Mouse (Mus musculus) CH12.LX (cell line): ENCODE results near the gene Capn13. TPM values are rescaled to one million over a fixed set of nuclear protein-coding genes. Genes with fewer than 3 reads are reported as not detected.

Experiments used
- DNase-seq: peaks from one replicate; pipeline ENCODE4 v3.0.0-alpha.2; 2013; ENCODE audit errors: extremely low read depth
- H3K27ac ChIP-seq: 2 replicates; pipeline ENCODE4 v1.5.1; 2012; ENCODE audit warnings: low read depth, mild to moderate bottlenecking, control low read depth, moderate library complexity; ENCODE audit not compliant: insufficient read depth
- H3K27me3 ChIP-seq: replicated peaks from 2 replicates; pipeline ENCODE3; 2012; ENCODE audit warnings: inconsistent platforms
- H3K36me3 ChIP-seq, 2 experiments: replicated peaks in 1 of 2; 2 replicates each; pipeline versions ENCODE3 to v1.6.1; 2012; ENCODE audit warnings: inconsistent platforms in 1 of 2, low read length in 1 of 2, mild to moderate bottlenecking in 1 of 2, mixed read lengths in 1 of 2, moderate library complexity in 1 of 2; ENCODE audit not compliant: control insufficient read depth in 1 of 2, insufficient read depth in 1 of 2
- H3K4me1 ChIP-seq, 2 experiments: 2 replicates each; pipeline ENCODE4 v1.6.1; 2012; ENCODE audit warnings: inconsistent platforms in 1 of 2, moderate library complexity in 1 of 2; ENCODE audit not compliant: insufficient read depth in 2 of 2, control insufficient read depth in 1 of 2
- H3K4me2 ChIP-seq: 2 replicates; pipeline ENCODE4 v1.6.1; 2012; ENCODE audit warnings: low read depth, mild to moderate bottlenecking, control low read depth; ENCODE audit not compliant: poor library complexity, insufficient read depth, severe bottlenecking
- H3K4me3 ChIP-seq, 3 experiments: fragments of 150-350 bp in 1 of 3; sonication (generic) in 1 of 3; replicated peaks in 1 of 3; 2 replicates each; pipeline versions ENCODE3 to v1.5.1; 2011 to 2012; ENCODE audit warnings: low read depth in 2 of 3, low read length in 2 of 3, mild to moderate bottlenecking in 2 of 3, moderate library complexity in 2 of 3, control low read depth in 1 of 3, improper control_type of control experiment in 1 of 3, inconsistent platforms in 1 of 3, mixed read lengths in 1 of 3; ENCODE audit not compliant: poor library complexity in 1 of 3
- H3K79me2 ChIP-seq: replicated peaks from 2 replicates; pipeline ENCODE4 v1.6.1; 2012; ENCODE audit warnings: mild to moderate bottlenecking, moderate library complexity; ENCODE audit not compliant: control insufficient read depth, poor library complexity, insufficient read depth, severe bottlenecking; ENCODE audit errors: extremely low read depth
- H3K9ac ChIP-seq: 2 replicates; pipeline ENCODE4 v1.6.1; 2012; ENCODE audit warnings: low read depth, mild to moderate bottlenecking, control low read depth, moderate library complexity; ENCODE audit not compliant: insufficient read depth
- H3K9me3 ChIP-seq: replicated peaks from 2 replicates; pipeline ENCODE3; 2012; ENCODE audit warnings: low read length, inconsistent platforms, mixed read lengths
- E2F4 ChIP-seq: IDR thresholded peaks from 2 replicates; pipeline ENCODE4 v1.6.1; 2011; ENCODE audit warnings: low read depth, low read length, improper control_type of control experiment; ENCODE audit not compliant: insufficient replicate concordance
- ELF1 ChIP-seq: IDR thresholded peaks from 2 replicates; pipeline ENCODE4 v1.6.1; 2014; ENCODE audit warnings: low read depth, mild to moderate bottlenecking, inconsistent platforms, low read length, improper control_type of control experiment
- EP300 ChIP-seq: IDR thresholded peaks from 2 replicates; pipeline ENCODE4 v1.6.1; 2011; ENCODE audit warnings: low read length, improper control_type of control experiment
- IRF4 ChIP-seq: IDR thresholded peaks from 2 replicates; pipeline ENCODE4 v1.6.1; 2014; ENCODE audit warnings: low read depth, mild to moderate bottlenecking, inconsistent platforms, low read length, improper control_type of control experiment
- JUND ChIP-seq: conservative IDR thresholded peaks from 2 replicates; pipeline ENCODE4 v1.6.1; 2011; ENCODE audit warnings: low read depth, low read length, improper control_type of control experiment
- KAT2A ChIP-seq: IDR thresholded peaks from 2 replicates; pipeline ENCODE4 v1.6.1; 2012; ENCODE audit warnings: low read length, improper control_type of control experiment, inconsistent platforms; ENCODE audit not compliant: insufficient replicate concordance
- MXI1 ChIP-seq: IDR thresholded peaks from 2 replicates; pipeline ENCODE4 v1.6.1; 2011; ENCODE audit warnings: mild to moderate bottlenecking, low read depth, low read length, improper control_type of control experiment
- MYC ChIP-seq: IDR thresholded peaks from 2 replicates; pipeline ENCODE4 v1.6.1; 2011; ENCODE audit warnings: low read depth, mild to moderate bottlenecking, improper control_type of control experiment, low read length
- PAX5 ChIP-seq: IDR thresholded peaks from 2 replicates; pipeline ENCODE4 v1.6.1; 2012; ENCODE audit warnings: low read length, inconsistent platforms, mixed read lengths
- POLR2AphosphoS2 ChIP-seq: IDR thresholded peaks from 2 replicates; pipeline ENCODE4 v1.6.1; 2011; ENCODE audit warnings: low read depth, low read length, improper control_type of control experiment
- RAD21 ChIP-seq: IDR thresholded peaks from 2 replicates; pipeline ENCODE4 v1.6.1; 2011; ENCODE audit warnings: low read depth, mild to moderate bottlenecking, low read length, improper control_type of control experiment, moderate library complexity
- RCOR1 ChIP-seq: conservative IDR thresholded peaks from 2 replicates; pipeline ENCODE4 v1.6.1; 2012; ENCODE audit warnings: low read depth, mild to moderate bottlenecking, inconsistent platforms, low read length, improper control_type of control experiment
- TBP ChIP-seq: conservative IDR thresholded peaks from 2 replicates; pipeline ENCODE4 v1.6.1; 2011; ENCODE audit warnings: low read depth, low read length, improper control_type of control experiment
- TCF12 ChIP-seq: IDR thresholded peaks from 2 replicates; pipeline ENCODE4 v1.6.1; 2014; ENCODE audit warnings: low read depth, mild to moderate bottlenecking, inconsistent platforms, low read length, improper control_type of control experiment
- UBTF ChIP-seq: IDR thresholded peaks from 2 replicates; pipeline ENCODE4 v1.6.1; 2012; ENCODE audit warnings: low read depth, mild to moderate bottlenecking, inconsistent platforms, low read length, improper control_type of control experiment, moderate library complexity
- ZC3H11A ChIP-seq: IDR thresholded peaks from 2 replicates; pipeline ENCODE4 v1.6.1; 2012; ENCODE audit warnings: low read depth, mild to moderate bottlenecking, inconsistent platforms, low read length, improper control_type of control experiment
- dilution Hi-C: fragments of 300-500 bp; cut with MboI; formaldehyde crosslinking; loops from 2 replicates; pipeline ENCODE4 v1.14.3; 2020; ENCODE audit warnings: low sequenced_read_pairs; ENCODE audit not compliant: extremely low pct_unique_long_range_greater_than_20kb, extremely low pct_ligation_motif_present
- in situ Hi-C: fragments of 300-500 bp; cut with MboI; formaldehyde crosslinking; loops from 3 replicates; pipeline ENCODE4 v1.14.3; 2019; ENCODE audit warnings: low sequenced_read_pairs, low pct_ligation_motif_present, low pct_unique_long_range_greater_than_20kb, mixed read lengths
- polyA plus RNA-seq: library from polyadenylated mRNA; unstranded; fragments of >175 nt; gene quantifications from 2 replicates; pipeline ENCODE4 v1.2.1, GENCODE M21; 2012; ENCODE audit warnings: low read depth; ENCODE audit not compliant: insufficient read length
- total RNA-seq, 2 experiments: library from RNA; depleted of rRNA; stranded (reverse); fragments of 300-350 nt in 1 of 2; fragments of >200 nt in 1 of 2; gene quantifications; 2 replicates each; pipeline ENCODE4 v1.2.3; 2012 to 2014

The Capn13 gene
- total and polyA plus RNA-seq, 3 experiments, result not detected

GRCm38 (mm10) chr17:73440798-73441197 is 40.1 kb upstream of the Capn13 start (continued):
- TF ChIP-seq RAD21, result no peak
- no peak for TF ChIP-seq PAX5
- TF ChIP-seq KAT2A, result no peak
- peak; percentile 99 for TF ChIP-seq EP300

GRCm38 (mm10) chr17:73432564-73433006 is 31.9 kb upstream of the Capn13 start:
- H3K9me3 ChIP-seq, result no peaks in the 10 kb centered on the region
- no peaks in the 10 kb centered on the region for H3K79me2 ChIP-seq
- DNase-seq, result no peak
- H3K9ac ChIP-seq, result no peak overlapping the region
- no peak overlapping the region for H3K27ac ChIP-seq
- H3K27me3 ChIP-seq, result no peaks in the 10 kb centered on the region
- H3K4me2 ChIP-seq, result no peak overlapping the region
- H3K4me1 ChIP-seq, result no peaks in the 10 kb centered on the region
- no peaks in the 10 kb centered on the region for H3K36me3 ChIP-seq
- dilution Hi-C loops, result no loop called here
- no peak for TF ChIP-seq UBTF
- TF ChIP-seq IRF4, result no peak
- TF ChIP-seq RAD21, result no peak
- no peak for TF ChIP-seq MXI1
- in situ Hi-C loops, result no loop called here
- no peak overlapping the region for H3K4me3 ChIP-seq

- Histone ChIP-seq H3K27me3 (no peaks in the 10 kb centered on the region), H3K4me2 (no peak overlapping the region), H3K9ac (no peak overlapping the region), H3K4me3 (no peak overlapping the region), H3K9me3 (no peaks in the 10 kb centered on the region), H3K36me3 (no peaks in the 10 kb centered on the region), H3K27ac (no peak overlapping the region), H3K79me2 (no peaks in the 10 kb centered on the region), H3K4me1 (no peaks in the 10 kb centered on the region)
- in situ Hi-C loops (no loop called here), dilution Hi-C loops (no loop called here)
- no peak for DNase-seq
- no peak for TF ChIP-seq POLR2AphosphoS2
- TF ChIP-seq MYC, result no peak
- TF ChIP-seq JUND, result no peak
- TF ChIP-seq TCF12, result no peak
- TF ChIP-seq RCOR1, result no peak
- no peak for TF ChIP-seq TBP
- no peak for TF ChIP-seq ZC3H11A
- TF ChIP-seq E2F4, result no peak
- TF ChIP-seq ELF1, result no peak
Observed at GRCm38 (mm10) chr17:73432058-73432457, 31.4 kb upstream of the Capn13 start.
